Mouse (Mus musculus): ENCODE measurements around the gene Chst10. TPM values are rescaled to one million over a fixed set of nuclear protein-coding genes. Genes with fewer than 3 reads are reported as not detected.

Gene Chst10
- polyA plus RNA-seq, 1 experiment: 31.7 TPM

GRCm38 (mm10) chr1:38817671-38818070 is 80.3 kb downstream of the Chst10 start:
- DNase-seq (ENCODE audit: extremely low spot score in 1 of 2, low spot score in 1 of 2): no peak

DNA sequence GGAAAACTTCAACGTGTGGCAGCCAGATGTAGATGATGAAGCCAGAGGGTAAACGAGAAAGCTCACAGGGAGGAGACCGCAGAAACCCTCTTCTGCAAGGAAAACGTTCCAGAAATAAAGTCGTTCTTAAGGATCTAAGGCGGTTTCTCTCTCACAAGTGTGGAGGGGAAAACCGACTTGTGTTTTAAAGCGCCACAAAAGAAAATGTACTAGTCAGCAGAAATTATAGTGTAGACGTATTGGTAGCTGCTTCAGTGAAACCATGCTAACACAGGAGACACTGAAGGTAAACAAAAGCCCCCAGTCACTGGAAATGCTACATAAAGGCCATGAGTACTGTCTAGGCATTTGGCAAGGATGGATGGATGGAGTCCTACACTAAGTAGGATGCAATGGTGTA is 80.7 kb downstream of the Chst10 start:
- no peak for DNase-seq (ENCODE audit: extremely low spot score in 1 of 2, low spot score in 1 of 2)

DNA sequence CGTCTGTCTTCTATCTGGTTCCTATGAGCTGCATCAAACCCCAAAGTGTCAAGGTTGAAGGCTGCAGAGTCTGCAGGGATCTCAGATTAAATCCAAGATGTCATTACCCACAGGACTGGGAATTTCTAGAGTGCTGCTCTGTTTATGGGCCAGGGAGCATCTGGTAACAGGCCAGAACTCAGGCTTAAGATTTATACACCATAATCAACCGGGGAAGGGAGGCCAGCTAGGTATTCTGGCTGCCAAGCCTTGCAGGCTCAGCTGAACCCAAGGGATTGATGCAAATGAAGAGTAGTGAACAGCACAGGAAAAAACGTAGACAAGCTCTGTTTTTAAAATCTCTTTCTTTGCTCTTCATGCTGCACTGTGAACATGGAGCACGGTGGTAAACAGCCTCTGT is 81.7 kb downstream of the Chst10 start:
- DNase-seq (ENCODE audit: extremely low spot score in 1 of 2, low spot score in 1 of 2): no peak

Other genes starting within 250 kb of the Chst10 start
- gene Aff3, start 233.2 kb downstream of the Chst10 start, polyA plus RNA-seq (2012; rRNA removed): 28.3 and 32.1 TPM in 2 replicates
- gene Lonrf2, start 61.5 kb downstream of the Chst10 start, polyA plus RNA-seq (2012; rRNA removed): 64.9 and 66.8 TPM in 2 replicates
- not detected in 2 replicates for gene Nms, start 41.0 kb upstream of the Chst10 start, polyA plus RNA-seq (2012; rRNA removed)
- gene Pdcl3, start 87.4 kb upstream of the Chst10 start, polyA plus RNA-seq (2012; rRNA removed): 44.7 and 53.8 TPM in 2 replicates

Measured in frontal cortex, adult 2 months (tissue).